13 mouse cellular contexts compared by ENCODE assay signal in genomic region chr12:109438383-109438782, GRCm38 (mm10). TPM values are rescaled to one million over a fixed set of nuclear protein-coding genes. Genes with fewer than 3 reads are reported as not detected.
DNase-seq lines count a peak whose midpoint lies in the region; ATAC-seq and TF ChIP-seq lines count a peak whose summit lies in the region.
"Had no signal": no experiment of that assay in that cellular context is flagged by ENCODE, and none has a peak within 500 bp of the region (broad histone marks: within the 10 kb centered on the region; RNA-seq: fewer than 3 reads in every experiment).

No protein-coding gene starts in this region.

- TF ChIP-seq EP300 in lung, postnatal 0 days (IDR thresholded peaks at IDR 0.05): no peak

- no peak for DNase-seq in lung, embryonic 14.5 days
- no peak for DNase-seq in lung, postnatal 0 days (ENCODE audit: low spot score)
- peak; percentile 28 for DNase-seq in naive thymus-derived CD4-positive, alpha-beta T cell, adult 2 months (ENCODE audit: low read depth)
- no peak for DNase-seq in gastrocnemius, postnatal 4 days (ENCODE audit: low spot score in 2 of 2)

- H3K27me3 ChIP-seq in lung, embryonic 14.5 days (ENCODE audit: insufficient read depth, low read length): no peaks in the 10 kb centered on the region
- H3K27me3 ChIP-seq in lung, postnatal 0 days (replicated peaks; ENCODE audit: insufficient read depth, low read length): no peaks in the 10 kb centered on the region
- no peaks in the 10 kb centered on the region; the same call in 1 of the 2 replicates for H3K27me3 ChIP-seq in embryonic facial prominence, embryonic 13.5 days
- no peaks in the 10 kb centered on the region for H3K27me3 ChIP-seq in intestine, embryonic 16.5 days (replicated peaks; ENCODE audit: control insufficient read depth, insufficient read depth, low read length)
- H3K27me3 ChIP-seq: heart, embryonic 15.5 days had no signal

- H3K36me3 ChIP-seq in lung, embryonic 14.5 days (ENCODE audit: insufficient read depth): no peaks in the 10 kb centered on the region
- no peaks in the 10 kb centered on the region for H3K36me3 ChIP-seq in lung, postnatal 0 days (ENCODE audit: insufficient read depth, low read length)
- no peaks in the 10 kb centered on the region for H3K36me3 ChIP-seq in embryonic facial prominence, embryonic 13.5 days
- no peaks in the 10 kb centered on the region for H3K36me3 ChIP-seq in intestine, embryonic 16.5 days (ENCODE audit: control insufficient read depth, insufficient read depth, low read length)
- H3K36me3 ChIP-seq: heart, embryonic 15.5 days had no signal

- TF ChIP-seq CTCF in lung, embryonic 14.5 days (IDR thresholded peaks at IDR 0.05; ENCODE audit: low read depth): no peak
- no peak for TF ChIP-seq CTCF in lung, postnatal 0 days (IDR thresholded peaks at IDR 0.05)

- H3K9me3 ChIP-seq in lung, embryonic 14.5 days (ENCODE audit: low read depth, low read length): no peaks in the 10 kb centered on the region
- no peaks in the 10 kb centered on the region for H3K9me3 ChIP-seq in lung, postnatal 0 days (ENCODE audit: low read length)
- no peaks in the 10 kb centered on the region for H3K9me3 ChIP-seq in embryonic facial prominence, embryonic 13.5 days
- no peaks in the 10 kb centered on the region for H3K9me3 ChIP-seq in intestine, embryonic 16.5 days (ENCODE audit: control insufficient read depth, low read length)
- H3K9me3 ChIP-seq: heart, embryonic 15.5 days had no signal

- no peak overlapping the region for H3K4me2 ChIP-seq in lung, embryonic 14.5 days
- H3K4me2 ChIP-seq in lung, postnatal 0 days (replicated peaks; ENCODE audit: low read depth, low read length): no peak overlapping the region
- H3K4me2 ChIP-seq in embryonic facial prominence, embryonic 13.5 days: no peak overlapping the region
- no peak overlapping the region for H3K4me2 ChIP-seq in intestine, embryonic 16.5 days (ENCODE audit: low read depth, low read length)

- peaks cover 55% of the 10 kb centered on the region for H3K4me1 ChIP-seq in lung, embryonic 14.5 days (ENCODE audit: insufficient read depth)
- peaks cover 24% of the 10 kb centered on the region for H3K4me1 ChIP-seq in lung, postnatal 0 days (ENCODE audit: insufficient read depth, low read depth, low read length)
- peaks cover 66% of the 10 kb centered on the region for H3K4me1 ChIP-seq in embryonic facial prominence, embryonic 13.5 days
- H3K4me1 ChIP-seq in intestine, embryonic 16.5 days (ENCODE audit: control insufficient read depth, insufficient read depth, low read length): peaks cover 59% of the 10 kb centered on the region

- WGBS in lung, embryonic 14.5 days: 68% methylated on average over 6 of the region's 6 CpGs
- 78% methylated on average over 6 of the region's 6 CpGs for WGBS in lung, postnatal 0 days
- 72% methylated on average over 6 of the region's 6 CpGs for WGBS in embryonic facial prominence, embryonic 13.5 days
- WGBS in intestine, embryonic 16.5 days: 68% methylated on average over 6 of the region's 6 CpGs

- no peak for ATAC-seq in lung, embryonic 14.5 days (ENCODE audit: insufficient read depth)
- no peak for ATAC-seq in lung, postnatal 0 days
- no peak for ATAC-seq in embryonic facial prominence, embryonic 13.5 days (ENCODE audit: insufficient number of reproducible peaks, insufficient read depth, low FRiP score, low TSS enrichment, low read depth)
- ATAC-seq in intestine, embryonic 16.5 days: no peak
- no peak for ATAC-seq in CD4-positive, CD25-positive, alpha-beta regulatory T cell, adult 4 months

- no peak overlapping the region for H3K4me3 ChIP-seq in lung, embryonic 14.5 days (ENCODE audit: low read depth, low read length)
- no peak overlapping the region for H3K4me3 ChIP-seq in lung, postnatal 0 days (ENCODE audit: low read depth, low read length)
- no peak overlapping the region for H3K4me3 ChIP-seq in embryonic facial prominence, embryonic 13.5 days
- no peak overlapping the region for H3K4me3 ChIP-seq in intestine, embryonic 16.5 days (ENCODE audit: low read length)
- H3K4me3 ChIP-seq: left cerebral cortex, adult 2 months had no signal

- no peak overlapping the region for H3K9ac ChIP-seq in lung, embryonic 14.5 days
- H3K9ac ChIP-seq in lung, postnatal 0 days (replicated peaks; ENCODE audit: low read depth): no peak overlapping the region
- H3K9ac ChIP-seq in embryonic facial prominence, embryonic 13.5 days: no peak overlapping the region
- peak overlapping the region; percentile 34; the same call in 1 of the 2 replicates for H3K9ac ChIP-seq in intestine, embryonic 16.5 days (ENCODE audit: low read depth, low read length)
- H3K9ac ChIP-seq: liver, embryonic 14.5 days had no signal

- H3K27ac ChIP-seq in lung, embryonic 14.5 days (ENCODE audit: low read depth): peak overlapping the region; percentile 48; the same call in 1 of the 2 replicates
- no peak overlapping the region for H3K27ac ChIP-seq in lung, postnatal 0 days (ENCODE audit: low read length)
- peak overlapping the region; percentile 51 for H3K27ac ChIP-seq in embryonic facial prominence, embryonic 13.5 days
- H3K27ac ChIP-seq in intestine, embryonic 16.5 days (ENCODE audit: low read length): peak overlapping the region; percentile 52
- H3K27ac ChIP-seq: left cerebral cortex, adult 2 months; liver, embryonic 14.5 days had no signal

RNA-seq across cellular contexts. Expression of gene Dlk1, which starts 14.2 kb away (rescaled TPM):
- polyA plus RNA-seq in lung, embryonic 14.5 days (2014; fragmentation: Nextera tagmentation; extraction: Ambion mirVana): 468 and 481 TPM in 2 replicates
- 176 and 364 TPM in 2 replicates for polyA plus RNA-seq in lung, postnatal 0 days (2015; fragmentation: Nextera tagmentation; extraction: Ambion mirVana)
- 176 and 272 TPM in 2 replicates for polyA plus RNA-seq in embryonic facial prominence, embryonic 13.5 days (2015; fragmentation: Nextera tagmentation; extraction: Ambion mirVana)
- polyA plus RNA-seq in intestine, embryonic 16.5 days (2015; fragmentation: Nextera tagmentation; extraction: Ambion mirVana): 325 and 385 TPM in 2 replicates
- total RNA-seq in gastrocnemius, postnatal 4 days (2021): 1,000 to 10,000 TPM; 4,057 to 4,187 TPM
- polyA plus RNA-seq in CD4-positive, CD25-positive, alpha-beta regulatory T cell, adult 4 months (2017; shearing (Covaris generic)): not detected
- total RNA-seq: hematopoietic stem cell, adult 5-6 weeks; megakaryocyte-erythroid progenitor cell, adult 5-6 weeks had no signal
- polyA plus RNA-seq: inflammation-experienced regulatory T-cells, adult 6 months had no signal

Comparison
In these comparisons a context has a peak if more than half of its experiments do, and no peak if none do; other contexts are left out.
1. RNA of gene Dlk1, which starts 14.2 kb away (polyA plus RNA-seq): 468 to 481 TPM in lung, embryonic 14.5 days, 325 to 385 TPM in intestine, embryonic 16.5 days, 176 to 364 TPM in lung, postnatal 0 days and 176 to 272 TPM in embryonic facial prominence, embryonic 13.5 days; not detected in CD4-positive, CD25-positive, alpha-beta regulatory T cell, adult 4 months; every median in the first group is over 100 times any median in the second.